Mouse (Mus musculus) heart, adult 2 months (tissue): ENCODE measurements around the gene Gpr153. TPM values are rescaled to one million over a fixed set of nuclear protein-coding genes. Genes with fewer than 3 reads are reported as not detected.

ENCODE experiments used
- DNase-seq, 2 experiments: peaks; one replicate each; pipeline ENCODE4 v3.0.0; 2021
- H3K27ac ChIP-seq: fragments of 200-600 bp; 2 replicates; pipeline ENCODE4 v1.8.1; 2022
- H3K27me3 ChIP-seq: fragments of 200-500 bp; 2 replicates; pipeline ENCODE4 v1.6.1; 2012; ENCODE audit warnings: mild to moderate bottlenecking, low read length, inconsistent platforms, mixed read lengths; ENCODE audit not compliant: control insufficient read depth, insufficient read depth
- H3K36me3 ChIP-seq: fragments of 200-500 bp; 2 replicates; pipeline ENCODE4 v1.6.1; 2012; ENCODE audit warnings: low read length, inconsistent platforms; ENCODE audit not compliant: control insufficient read depth, insufficient read depth
- H3K4me1 ChIP-seq: fragments of 200-500 bp; 2 replicates; pipeline ENCODE4 v1.6.1; 2011; ENCODE audit warnings: low read length; ENCODE audit not compliant: control insufficient read depth, insufficient read depth
- H3K4me3 ChIP-seq: fragments of 200-600 bp; 2 replicates; pipeline ENCODE4 v1.8.1; 2022
- H3K79me2 ChIP-seq: fragments of 200-500 bp; replicated peaks from 2 replicates; pipeline ENCODE4 v1.6.1; 2012; ENCODE audit warnings: mild to moderate bottlenecking, inconsistent platforms, low read length, moderate library complexity, mixed read lengths; ENCODE audit not compliant: control insufficient read depth, insufficient read depth
- H3K9ac ChIP-seq: fragments of 200-500 bp; 2 replicates; pipeline ENCODE4 v1.6.1; 2012; ENCODE audit warnings: low read depth, mild to moderate bottlenecking, control low read depth, inconsistent platforms, low read length, mixed read lengths
- CTCF ChIP-seq: fragments of 200-600 bp; IDR thresholded peaks from 2 replicates; pipeline ENCODE4 v1.8.1; 2022; ENCODE audit warnings: antibody characterized with exemption, mild to moderate bottlenecking, moderate library complexity
- EP300 ChIP-seq: fragments of 200-500 bp; IDR thresholded peaks from 2 replicates; pipeline ENCODE4 v1.6.1; 2011; ENCODE audit warnings: low read depth, low read length, control low read depth; ENCODE audit not compliant: insufficient read depth
- POLR2A ChIP-seq: fragments of 200-500 bp; IDR thresholded peaks from 2 replicates; pipeline ENCODE4 v1.6.1; 2011; ENCODE audit warnings: mild to moderate bottlenecking, low read depth, low read length, control low read depth; ENCODE audit not compliant: insufficient read depth
- WGBS: fragments of 180-500 bp; shearing (Covaris S2); methylation state at CpG from one replicate; pipeline ENCODE4 v1.1.7; 2018; 5-methylcytosine and 5-hydroxymethylcytosine counted together
- intact Hi-C: fragments of 180-260 bp; cut with DNase I; formaldehyde crosslinking; loops from one replicate; pipeline ENCODE4 v1.15.1; 2025
- polyA plus RNA-seq: library from polyadenylated mRNA; depleted of rRNA; stranded (reverse); fragments of >200 nt; gene quantifications from 2 replicates; pipeline ENCODE4 v1.2.3, GENCODE M21; 2012
- total RNA-seq, 2 experiments: library from RNA; stranded (reverse); gene quantifications; 2 replicates each; pipeline ENCODE4 v1.2.3; 2021

The Gpr153 gene
- total and polyA plus RNA-seq, 3 experiments = 8.6 to 18.0 (median 11.9) TPM

DNA sequence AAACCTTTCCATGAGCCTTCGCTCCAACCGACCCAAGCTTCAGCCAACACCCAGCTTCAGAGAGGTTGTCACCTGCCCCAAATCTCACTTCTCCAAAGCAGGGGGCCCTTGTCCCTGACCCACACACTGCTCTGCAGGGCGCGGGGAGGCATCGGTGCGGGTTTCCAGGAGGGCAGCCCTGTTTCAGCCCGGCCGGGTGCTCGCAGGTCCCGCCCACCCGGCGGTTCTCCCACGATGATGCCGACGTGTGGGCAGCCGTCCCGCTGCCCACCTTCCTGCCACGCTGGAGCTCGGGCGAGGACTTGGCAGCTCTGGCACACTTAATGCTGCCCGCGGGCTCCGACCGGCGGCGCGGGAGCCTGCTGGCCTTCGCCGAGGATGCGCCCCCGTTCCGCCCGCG is 8.7 kb downstream of the Gpr153 start:
- Histone ChIP-seq H3K79me2 (no peaks in the 10 kb centered on the region), H3K36me3 (no peaks in the 10 kb centered on the region), H3K27me3 (peaks cover 13% of the 10 kb centered on the region), H3K4me1 (no peaks in the 10 kb centered on the region), H3K9ac (peak overlapping the region; percentile 18), H3K4me3 (peak overlapping the region; percentile 19; the same call in 1 of the 2 replicates), H3K27ac (no peak overlapping the region)
- WGBS = 30% methylated on average over 34 of the region's 34 CpGs
- intact Hi-C loops = no loop called here
- TF ChIP-seq EP300 = no peak
- TF ChIP-seq CTCF = no peak
- no peak for TF ChIP-seq POLR2A
- DNase-seq = no peak

DNA sequence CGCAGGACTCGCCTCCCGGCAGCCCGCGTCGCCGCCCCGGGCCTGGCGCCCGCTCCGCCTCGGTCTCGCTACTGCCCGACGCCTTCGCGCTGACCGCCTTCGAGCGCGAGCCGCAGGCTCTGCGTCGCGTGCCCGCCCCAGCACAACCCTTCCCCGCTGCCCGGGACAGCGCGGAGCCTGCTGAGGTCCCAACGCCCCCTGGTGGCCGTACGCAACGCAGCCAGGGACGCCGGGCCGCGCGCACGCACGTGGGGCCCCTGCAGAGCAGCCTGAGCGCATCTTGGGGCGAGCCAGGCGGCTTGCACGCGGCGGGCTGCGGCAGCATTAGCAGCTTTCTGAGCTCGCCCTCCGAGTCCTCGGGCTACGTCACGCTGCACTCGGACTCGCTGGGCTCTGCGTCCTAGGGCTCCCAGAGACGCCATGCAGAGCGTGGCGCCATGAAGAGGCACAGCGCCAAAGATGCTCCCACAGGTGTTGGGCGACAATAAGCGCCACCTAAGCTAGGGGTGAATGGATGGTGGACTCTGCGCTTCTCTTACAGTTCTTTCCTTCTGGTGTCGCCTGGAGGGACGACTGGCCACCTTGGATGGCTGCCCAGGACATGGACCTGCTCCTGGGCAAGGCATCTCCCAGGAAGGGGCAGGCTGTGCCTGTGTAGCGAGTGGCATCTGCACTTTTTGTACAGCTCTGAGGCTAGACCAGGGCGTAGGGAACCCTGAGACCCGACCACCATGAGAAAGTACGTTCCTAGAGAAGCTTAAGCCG is 9.3 kb downstream of the Gpr153 start:
- intact Hi-C loops = no loop called here
- Histone ChIP-seq H3K4me1 (no peaks in the 10 kb centered on the region), H3K9ac (peak overlapping the region; percentile 18), H3K27me3 (peaks cover 13% of the 10 kb centered on the region), H3K36me3 (no peaks in the 10 kb centered on the region), H3K4me3 (peak overlapping the region; percentile 19; the same call in 1 of the 2 replicates), H3K27ac (no peak overlapping the region), H3K79me2 (no peaks in the 10 kb centered on the region)
- WGBS = 13% methylated on average over 70 of the region's 70 CpGs
- no peak for TF ChIP-seq POLR2A
- peak; percentile 99 for TF ChIP-seq CTCF
- TF ChIP-seq EP300 = no peak
- DNase-seq = peak; percentile 86 to 88

DNA sequence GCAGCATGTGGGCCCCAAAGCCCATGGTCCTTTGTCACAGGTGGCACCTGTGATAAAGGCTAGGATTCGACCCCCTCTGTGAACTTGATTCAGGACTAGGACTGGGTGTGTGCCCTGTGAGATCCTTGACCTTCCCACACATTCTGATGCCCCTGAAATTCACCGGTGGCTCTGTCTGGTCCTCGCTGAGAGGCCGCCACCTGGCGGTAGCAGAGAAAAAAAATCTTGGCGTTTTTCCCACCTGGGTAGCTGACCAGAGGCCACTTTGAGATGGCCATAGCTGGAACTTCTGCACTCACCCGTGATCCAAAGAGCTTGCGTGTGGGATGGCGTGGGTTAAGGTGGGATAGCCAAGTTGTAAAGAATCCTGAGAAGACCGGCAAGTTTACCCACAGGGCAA is 11.5 kb downstream of the Gpr153 start:
- no peak overlapping the region for H3K9ac ChIP-seq
- WGBS = 4% methylated on average over 10 of the region's 10 CpGs
- no peaks in the 10 kb centered on the region for H3K36me3 ChIP-seq
- peak; percentile 74 to 77 for DNase-seq
- no peak overlapping the region for H3K27ac ChIP-seq
- TF ChIP-seq CTCF = peak; percentile 86
- TF ChIP-seq EP300 = 0 out of 2 replicates have a peak, but pooled peaks have one; percentile 45
- no peak for TF ChIP-seq POLR2A
- intact Hi-C loops = loop anchor here (1.0 kb wide), 2 partner anchors 71 to 112 kb away; no protein-coding TSS in a partner anchor
- H3K27me3 ChIP-seq = peaks cover 17% of the 10 kb centered on the region
- H3K4me3 ChIP-seq = no peak overlapping the region
- H3K79me2 ChIP-seq = no peaks in the 10 kb centered on the region
- no peaks in the 10 kb centered on the region for H3K4me1 ChIP-seq

DNA sequence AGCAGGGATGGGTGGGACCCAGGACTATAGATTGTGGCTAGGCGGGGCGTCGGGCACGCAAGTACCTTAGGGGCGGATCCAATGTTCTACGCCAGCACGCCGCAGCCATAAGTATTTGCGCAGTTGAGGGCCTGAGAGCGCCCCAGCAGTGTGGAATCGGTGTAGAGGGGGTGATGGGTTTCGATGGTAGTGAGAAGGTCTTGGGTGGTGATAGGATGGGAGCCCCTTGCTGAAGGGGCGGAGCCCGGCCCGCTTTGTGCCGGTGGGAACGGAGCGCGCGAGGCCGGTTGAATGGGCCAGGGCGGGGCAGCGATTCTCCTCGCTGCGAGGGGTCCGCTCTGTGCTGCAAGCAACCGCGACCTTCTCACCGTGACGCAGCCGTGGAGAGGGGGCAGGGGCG is 12.2 kb downstream of the Gpr153 start:
- Histone ChIP-seq H3K9ac (no peak overlapping the region), H3K79me2 (no peaks in the 10 kb centered on the region), H3K36me3 (no peaks in the 10 kb centered on the region), H3K4me1 (no peaks in the 10 kb centered on the region), H3K4me3 (no peak overlapping the region), H3K27me3 (peaks cover 19% of the 10 kb centered on the region), H3K27ac (no peak overlapping the region)
- no peak for TF ChIP-seq POLR2A
- no peak for TF ChIP-seq CTCF
- no peak for TF ChIP-seq EP300
- intact Hi-C loops = no loop called here
- WGBS = 6% methylated on average over 30 of the region's 32 CpGs
- no peak for DNase-seq

DNA sequence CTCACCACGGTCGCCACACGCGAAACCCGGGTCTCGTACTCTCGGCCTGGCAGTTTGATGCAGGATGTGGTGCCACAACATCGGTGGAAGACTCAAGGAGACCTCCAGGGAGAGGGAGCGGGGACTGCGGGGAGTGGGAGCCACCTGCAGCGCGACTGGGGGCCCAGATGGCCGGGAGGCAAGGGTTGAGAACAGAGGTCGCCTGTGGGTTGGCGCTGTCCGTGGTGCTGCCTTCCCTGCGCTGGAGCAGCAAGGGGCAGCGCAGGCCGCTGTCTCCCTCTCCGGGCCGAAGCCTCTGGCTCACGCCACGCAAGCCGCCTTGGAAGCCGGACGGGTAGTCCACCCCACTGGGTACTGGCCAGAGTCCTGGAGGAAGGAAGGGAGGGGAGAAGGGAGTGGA is 12.9 kb downstream of the Gpr153 start:
- H3K79me2 ChIP-seq = no peaks in the 10 kb centered on the region
- peak; percentile 57 to 76 for DNase-seq
- H3K4me3 ChIP-seq = no peak overlapping the region
- no peaks in the 10 kb centered on the region for H3K36me3 ChIP-seq
- WGBS = 6% methylated on average over 26 of the region's 26 CpGs
- H3K4me1 ChIP-seq = no peaks in the 10 kb centered on the region
- H3K27me3 ChIP-seq = peaks cover 19% of the 10 kb centered on the region
- H3K9ac ChIP-seq = no peak overlapping the region
- no peak overlapping the region for H3K27ac ChIP-seq
- intact Hi-C loops = no loop called here
- no peak for TF ChIP-seq POLR2A
- no peak for TF ChIP-seq EP300
- TF ChIP-seq CTCF = no peak
